ENCODE assay signal across 11 mouse cellular contexts in genomic region chr19:38298018-38298626, GRCm38 (mm10). TPM values are rescaled to one million over a fixed set of nuclear protein-coding genes. Genes with fewer than 3 reads are reported as not detected.
DNase-seq lines count a peak whose midpoint lies in the region; ATAC-seq and TF ChIP-seq lines count a peak whose summit lies in the region.
"Had no signal": no experiment of that assay in that cellular context is flagged by ENCODE, and none has a peak within 500 bp of the region (broad histone marks: within the 10 kb centered on the region; RNA-seq: fewer than 3 reads in every experiment).

No protein-coding gene starts in this region.

- no peaks in the 10 kb centered on the region for H3K9me3 ChIP-seq in embryonic facial prominence, embryonic 10.5 days
- H3K9me3 ChIP-seq: lung, embryonic 15.5 days had no signal

- no peak for ATAC-seq in megakaryocyte-erythroid progenitor cell, adult 5-6 weeks (replicated peaks; ENCODE audit: low FRiP score, low TSS enrichment, poor library complexity, severe bottlenecking)
- ATAC-seq: forebrain, postnatal 0 days had no signal

- no peak for TF ChIP-seq CTCF in layer of hippocampus, adult 2 months (conservative IDR thresholded peaks at IDR 0.05)

- 1% methylated on average over 3 of the region's 3 CpGs for WGBS in embryonic facial prominence, embryonic 10.5 days

- H3K4me3 ChIP-seq in layer of hippocampus, adult 2 months = no peak overlapping the region
- no peak overlapping the region for H3K4me3 ChIP-seq in embryonic facial prominence, embryonic 10.5 days
- H3K4me3 ChIP-seq: lung, embryonic 15.5 days had no signal

- no peaks in the 10 kb centered on the region for H3K36me3 ChIP-seq in embryonic facial prominence, embryonic 10.5 days (replicated peaks)
- H3K36me3 ChIP-seq: lung, embryonic 15.5 days had no signal

- no peaks in the 10 kb centered on the region for H3K27me3 ChIP-seq in embryonic facial prominence, embryonic 10.5 days (replicated peaks; ENCODE audit: low read depth, poor library complexity, severe bottlenecking)
- H3K27me3 ChIP-seq: lung, embryonic 15.5 days had no signal

- DNase-seq in layer of hippocampus, adult 2 months (ENCODE audit: low spot score in 2 of 2) = no peak
- DNase-seq in layer of hippocampus, adult 9-10 months (ENCODE audit: low spot score) = no peak
- DNase-seq in R1 (ENCODE audit: low read depth, low spot score) = peak; percentile 85
- DNase-seq in embryonic facial prominence, embryonic 10.5 days (ENCODE audit: low spot score) = peak; percentile 84
- peak; percentile 56 for DNase-seq in naive thymus-derived CD4-positive, alpha-beta T cell, adult 2 months (ENCODE audit: low read depth)
- DNase-seq in cerebellum, postnatal 4 days (ENCODE audit: low spot score in 2 of 2) = no peak
- no peak for DNase-seq in cerebellum, adult 8-10 months
- DNase-seq: forebrain, postnatal 0 days had no signal

- peak overlapping the region; percentile 47 for H3K27ac ChIP-seq in layer of hippocampus, adult 2 months
- H3K27ac ChIP-seq in embryonic facial prominence, embryonic 10.5 days (replicated peaks) = peak overlapping the region; percentile 78
- H3K27ac ChIP-seq: lung, embryonic 15.5 days had no signal

- H3K4me1 ChIP-seq in embryonic facial prominence, embryonic 10.5 days = peaks cover 21% of the 10 kb centered on the region
- H3K4me1 ChIP-seq: lung, embryonic 15.5 days had no signal

RNA-seq across cellular contexts. Expression of gene Lgi1, which starts 33.8 kb away (rescaled TPM):
- 100 to 1,000 TPM; 196 to 209 TPM for total RNA-seq in layer of hippocampus, adult 2 months (2021)
- polyA plus RNA-seq in embryonic facial prominence, embryonic 10.5 days (2016; fragmentation: Nextera tagmentation; extraction: Ambion mirVana) = 1.2 and 1.4 TPM in 2 replicates
- total RNA-seq in megakaryocyte-erythroid progenitor cell, adult 5-6 weeks (2014; fragmentation: Nextera tagmentation) = not detected in 2 replicates
- total RNA-seq in megakaryocyte-erythroid progenitor cell, adult 5-6 weeks (2017) = not detected in 2 replicates
- total RNA-seq: hematopoietic stem cell, adult 5-6 weeks had no signal

Comparison
In these comparisons a context has a peak if more than half of its experiments do, and no peak if none do; other contexts are left out.
1. DNase-seq: peak in R1 (single experiment), embryonic facial prominence, embryonic 10.5 days (single experiment) and naive thymus-derived CD4-positive, alpha-beta T cell, adult 2 months (single experiment); none in layer of hippocampus, adult 2 months (0 of 2), layer of hippocampus, adult 9-10 months (single experiment), cerebellum, postnatal 4 days (0 of 2) and cerebellum, adult 8-10 months (single experiment).
2. RNA of gene Lgi1, which starts 33.8 kb away (total RNA-seq): 196 to 209 TPM in layer of hippocampus, adult 2 months; not detected in megakaryocyte-erythroid progenitor cell, adult 5-6 weeks; every median in the first group is over 100 times any median in the second.